Mouse (Mus musculus): ENCODE results near the gene Tent4a. TPM values are rescaled to one million over a fixed set of nuclear protein-coding genes. Genes with fewer than 3 reads are reported as not detected.

The Tent4a gene
- polyA plus RNA-seq, 1 experiment from 2014 or later: 3.1 TPM

- Histone ChIP-seq H3K4me1 (ENCODE audit: insufficient read depth, low read depth, low read length) (peaks cover 14% of the 10 kb centered on the region; the same call in 1 of the 2 replicates), H3K36me3 (ENCODE audit: insufficient read depth, low read length) (no peaks in the 10 kb centered on the region), H3K9me3 (ENCODE audit: low read length) (no peaks in the 10 kb centered on the region), H3K27ac (ENCODE audit: low read length) (peak overlapping the region; percentile 91; the same call in 1 of the 2 replicates), H3K27me3 (replicated peaks; ENCODE audit: insufficient read depth, low read length) (no peaks in the 10 kb centered on the region), H3K9ac (replicated peaks; ENCODE audit: low read depth) (peak overlapping the region; percentile 60), H3K4me3 (ENCODE audit: low read depth, low read length) (peak overlapping the region; percentile 80), H3K4me2 (replicated peaks; ENCODE audit: low read depth, low read length) (peak overlapping the region; percentile 94)
- DNase-seq (ENCODE audit: low spot score): no peak
- TF ChIP-seq CTCF (IDR thresholded peaks at IDR 0.05) (peak; percentile 14; the same call in 1 of the 2 replicates), EP300 (IDR thresholded peaks at IDR 0.05) (no peak)
- WGBS: 1% methylated on average over 9 of the region's 9 CpGs
- ATAC-seq: no peak
Observed at GRCm38 (mm10) chr13:69532893-69533404, 1.5 kb downstream of the Tent4a start.

- TF ChIP-seq EP300 (IDR thresholded peaks at IDR 0.05) (no peak), CTCF (IDR thresholded peaks at IDR 0.05) (no peak)
- ATAC-seq (no peak), DNase-seq (ENCODE audit: low spot score) (no peak)
- 13% methylated on average over 14 of the region's 14 CpGs for WGBS
- no peak overlapping the region; the same call in 1 of the 2 replicates for H3K9ac ChIP-seq (replicated peaks; ENCODE audit: low read depth)
- peak overlapping the region; percentile 80 for H3K4me3 ChIP-seq (ENCODE audit: low read depth, low read length)
- peaks cover 14% of the 10 kb centered on the region; the same call in 1 of the 2 replicates for H3K4me1 ChIP-seq (ENCODE audit: insufficient read depth, low read depth, low read length)
- no peak overlapping the region for H3K27ac ChIP-seq (ENCODE audit: low read length)
- H3K9me3 ChIP-seq (ENCODE audit: low read length): no peaks in the 10 kb centered on the region
- H3K4me2 ChIP-seq (replicated peaks; ENCODE audit: low read depth, low read length): peak overlapping the region; percentile 94
- H3K27me3 ChIP-seq (replicated peaks; ENCODE audit: insufficient read depth, low read length): no peaks in the 10 kb centered on the region
- H3K36me3 ChIP-seq (ENCODE audit: insufficient read depth, low read length): no peaks in the 10 kb centered on the region
Observed at GRCm38 (mm10) chr13:69532101-69532892, 2.1 kb downstream of the Tent4a start.

- 44% methylated on average over 6 of the region's 6 CpGs for WGBS
- no peaks in the 10 kb centered on the region for H3K9me3 ChIP-seq (ENCODE audit: low read length)
- no peaks in the 10 kb centered on the region for H3K27me3 ChIP-seq (replicated peaks; ENCODE audit: insufficient read depth, low read length)
- ATAC-seq: no peak
- H3K4me1 ChIP-seq (ENCODE audit: insufficient read depth, low read depth, low read length): peaks cover 14% of the 10 kb centered on the region; the same call in 1 of the 2 replicates
- no peak overlapping the region for H3K27ac ChIP-seq (ENCODE audit: low read length)
- DNase-seq (ENCODE audit: low spot score): no peak
- TF ChIP-seq EP300 (IDR thresholded peaks at IDR 0.05): no peak
- no peak for TF ChIP-seq CTCF (IDR thresholded peaks at IDR 0.05)
- H3K4me2 ChIP-seq (replicated peaks; ENCODE audit: low read depth, low read length): peak overlapping the region; percentile 94; the same call in 1 of the 2 replicates
- no peak overlapping the region for H3K9ac ChIP-seq (replicated peaks; ENCODE audit: low read depth)
- no peak overlapping the region; the same call in 1 of the 2 replicates for H3K4me3 ChIP-seq (ENCODE audit: low read depth, low read length)
- H3K36me3 ChIP-seq (ENCODE audit: insufficient read depth, low read length): no peaks in the 10 kb centered on the region
Observed at GRCm38 (mm10) chr13:69531431-69531830, 3.0 kb downstream of the Tent4a start.

- no peak for DNase-seq (ENCODE audit: low spot score)
- H3K36me3 ChIP-seq (ENCODE audit: insufficient read depth, low read length): no peaks in the 10 kb centered on the region
- ATAC-seq: no peak
- H3K27ac ChIP-seq (ENCODE audit: low read length): no peak overlapping the region
- 75% methylated on average over 6 of the region's 6 CpGs for WGBS
- H3K27me3 ChIP-seq (replicated peaks; ENCODE audit: insufficient read depth, low read length): no peaks in the 10 kb centered on the region
- no peaks in the 10 kb centered on the region for H3K9me3 ChIP-seq (ENCODE audit: low read length)
- H3K4me3 ChIP-seq (ENCODE audit: low read depth, low read length): no peak overlapping the region
- H3K4me2 ChIP-seq (replicated peaks; ENCODE audit: low read depth, low read length): no peak overlapping the region
- peaks cover 14% of the 10 kb centered on the region; the same call in 1 of the 2 replicates for H3K4me1 ChIP-seq (ENCODE audit: insufficient read depth, low read depth, low read length)
- H3K9ac ChIP-seq (replicated peaks; ENCODE audit: low read depth): no peak overlapping the region
- TF ChIP-seq EP300 (IDR thresholded peaks at IDR 0.05) (no peak), CTCF (IDR thresholded peaks at IDR 0.05) (no peak)
Observed at GRCm38 (mm10) chr13:69530951-69531350, 3.5 kb downstream of the Tent4a start.

- 74% methylated on average over 3 of the region's 3 CpGs for WGBS
- no peak for TF ChIP-seq EP300 (IDR thresholded peaks at IDR 0.05)
- TF ChIP-seq CTCF (IDR thresholded peaks at IDR 0.05): no peak
Observed at GRCm38 (mm10) chr13:69530156-69530555, 4.3 kb downstream of the Tent4a start.

GRCm38 (mm10) chr13:69528531-69528930, 5.9 kb downstream of the Tent4a start:
- TF ChIP-seq EP300 (IDR thresholded peaks at IDR 0.05) (no peak), CTCF (IDR thresholded peaks at IDR 0.05) (no peak)
- Histone ChIP-seq H3K27me3 (replicated peaks; ENCODE audit: insufficient read depth, low read length) (no peaks in the 10 kb centered on the region), H3K27ac (ENCODE audit: low read length) (no peak overlapping the region), H3K4me3 (ENCODE audit: low read depth, low read length) (no peak overlapping the region), H3K9me3 (ENCODE audit: low read length) (no peaks in the 10 kb centered on the region), H3K9ac (replicated peaks; ENCODE audit: low read depth) (no peak overlapping the region), H3K4me2 (replicated peaks; ENCODE audit: low read depth, low read length) (no peak overlapping the region), H3K4me1 (ENCODE audit: insufficient read depth, low read depth, low read length) (peaks cover 28% of the 10 kb centered on the region; the same call in 1 of the 2 replicates), H3K36me3 (ENCODE audit: insufficient read depth, low read length) (no peaks in the 10 kb centered on the region)
- 68% methylated on average over 7 of the region's 7 CpGs for WGBS
- ATAC-seq (no peak), DNase-seq (ENCODE audit: low spot score) (no peak)

More at GRCm38 (mm10) chr13:69530156-69530555, 4.3 kb downstream of the Tent4a start:
- H3K4me2 ChIP-seq (replicated peaks; ENCODE audit: low read depth, low read length): no peak overlapping the region
- no peaks in the 10 kb centered on the region for H3K27me3 ChIP-seq (replicated peaks; ENCODE audit: insufficient read depth, low read length)
- ATAC-seq (no peak), DNase-seq (ENCODE audit: low spot score) (no peak)
- H3K4me3 ChIP-seq (ENCODE audit: low read depth, low read length): no peak overlapping the region
- H3K27ac ChIP-seq (ENCODE audit: low read length): no peak overlapping the region
- H3K36me3 ChIP-seq (ENCODE audit: insufficient read depth, low read length): no peaks in the 10 kb centered on the region
- H3K9ac ChIP-seq (replicated peaks; ENCODE audit: low read depth): no peak overlapping the region
- H3K9me3 ChIP-seq (ENCODE audit: low read length): no peaks in the 10 kb centered on the region
- peaks cover 16% of the 10 kb centered on the region; the same call in 1 of the 2 replicates for H3K4me1 ChIP-seq (ENCODE audit: insufficient read depth, low read depth, low read length)
